Mouse (Mus musculus): ENCODE measurements around the gene Rspry1. TPM values are rescaled to one million over a fixed set of nuclear protein-coding genes. Genes with fewer than 3 reads are reported as not detected.

Rspry1 gene
- total RNA-seq, 1 experiment from 2014 or later: 44.0 TPM

DNA sequence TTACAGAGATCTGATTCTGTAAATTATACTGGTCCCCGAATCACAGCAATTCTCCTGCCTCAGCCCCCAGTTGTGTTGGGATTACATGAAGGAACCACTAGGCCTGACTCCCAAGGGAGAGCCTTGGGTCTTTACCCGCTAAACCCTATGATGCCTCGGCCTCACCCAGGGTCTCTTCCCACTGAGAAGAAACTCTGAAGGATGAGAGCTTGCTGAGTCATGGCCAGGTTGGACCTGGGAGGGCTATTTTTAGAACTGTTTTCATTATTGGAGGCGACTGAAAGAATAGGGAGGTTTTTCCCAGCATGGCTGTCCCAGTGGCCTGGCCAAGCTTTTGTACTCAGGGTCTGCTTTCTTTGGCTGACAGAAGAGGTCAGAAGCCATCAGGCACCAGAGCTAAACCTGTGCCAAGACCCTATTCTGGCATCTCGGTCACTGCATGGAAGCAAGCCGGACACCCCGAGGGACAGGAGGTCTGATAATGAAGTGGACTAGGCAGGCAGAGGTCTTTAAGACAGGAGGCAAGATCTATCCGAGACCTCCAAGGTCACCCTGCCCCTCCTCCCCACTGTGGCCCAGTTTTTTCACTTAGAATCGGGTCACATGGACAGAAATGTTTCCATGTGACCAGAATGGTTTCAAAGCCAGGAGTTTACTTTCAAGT is 105.1 kb downstream of the Rspry1 start:
- ATAC-seq (ENCODE audit: extremely low read depth, insufficient number of reproducible peaks, low FRiP score, poor library complexity, severe bottlenecking): no peak

Other genes with a start within 250 kb of the Rspry1 start
- 142 and 154 TPM in 2 replicates for gene Herpud1, start 215.5 kb upstream of the Rspry1 start, total RNA-seq (2017)
- 64.4 and 66.7 TPM in 2 replicates for gene Nlrc5, start 167.6 kb upstream of the Rspry1 start, total RNA-seq (2017)
- 35.5 and 37.4 TPM in 2 replicates for gene Cpne2, start 68.9 kb upstream of the Rspry1 start, total RNA-seq (2017)
- gene Fam192a, start 60 bp downstream of the Rspry1 start, total RNA-seq (2017): 87.2 and 119 TPM in 2 replicates
- gene Arl2bp, start 64.7 kb downstream of the Rspry1 start, total RNA-seq (2017): 83.4 and 139 TPM in 2 replicates
- 0.25 and 0.81 TPM in 2 replicates for gene Pllp, start 94.3 kb downstream of the Rspry1 start, total RNA-seq (2017)
- gene Ccl22, start 143.7 kb downstream of the Rspry1 start, total RNA-seq (2017): not detected in 2 replicates
- gene Cx3cl1, start 170.1 kb downstream of the Rspry1 start, total RNA-seq (2017): not detected in 2 replicates
- not detected in 2 replicates for gene Ccl17, start 208.5 kb downstream of the Rspry1 start, total RNA-seq (2017)
- gene Coq9, start 236.4 kb downstream of the Rspry1 start, total RNA-seq (2017): 29.4 and 29.7 TPM in 2 replicates
- 25.2 and 26.1 TPM in 2 replicates for gene Ciapin1, start 236.4 kb downstream of the Rspry1 start, total RNA-seq (2017)

Measured in neutrophil, adult 5-6 weeks (primary cell).